Mouse (Mus musculus) frontal cortex, adult 2 months (tissue): ENCODE measurements at regions not wholly inside any gene's neighbourhood (a gene's known extent, or its start where the extent isn't known, plus 50 kb on each side); places are given as distances from the start of the nearest gene placed in this dataset.
A peak's percentile ranks its signal among the peaks of the same experiment; 100 is the strongest.

ENCODE experiments used
- DNase-seq, 2 experiments: peaks; one replicate each; pipeline ENCODE4 v3.0.0; 2022; ENCODE audit warnings: low spot score in 1 of 2; ENCODE audit errors: extremely low spot score in 1 of 2

DNA sequence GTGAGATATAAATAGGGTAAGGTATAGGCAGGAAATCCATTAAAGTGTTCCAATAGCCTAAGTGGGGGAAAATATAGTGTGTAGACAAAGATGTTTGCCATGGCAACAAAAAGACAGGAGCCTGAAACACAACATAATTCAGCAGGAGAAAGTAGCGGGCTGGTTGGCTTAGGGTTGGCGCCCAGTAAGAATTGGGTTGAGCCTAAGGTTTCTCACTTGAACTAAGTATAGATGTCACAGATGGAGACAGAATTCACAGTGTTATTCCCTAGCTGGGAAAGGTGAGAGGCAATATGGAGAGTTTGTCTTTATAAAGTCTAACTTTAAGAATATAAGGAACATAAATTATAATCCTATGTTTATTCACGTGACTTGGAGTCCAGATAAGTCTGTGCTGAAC, 64.8 kb upstream of the Ogfrl1 start:
- DNase-seq, result no peak

GRCm38 (mm10) chr1:23464081-23464480, 66.5 kb upstream of the Ogfrl1 start:
- peak in 1 of 2 experiments; percentile 51 for DNase-seq

- DNase-seq, result no peak
These were observed 68.8 kb upstream of the Ogfrl1 start for GRCm38 (mm10) chr1:23466340-23466739.

DNA sequence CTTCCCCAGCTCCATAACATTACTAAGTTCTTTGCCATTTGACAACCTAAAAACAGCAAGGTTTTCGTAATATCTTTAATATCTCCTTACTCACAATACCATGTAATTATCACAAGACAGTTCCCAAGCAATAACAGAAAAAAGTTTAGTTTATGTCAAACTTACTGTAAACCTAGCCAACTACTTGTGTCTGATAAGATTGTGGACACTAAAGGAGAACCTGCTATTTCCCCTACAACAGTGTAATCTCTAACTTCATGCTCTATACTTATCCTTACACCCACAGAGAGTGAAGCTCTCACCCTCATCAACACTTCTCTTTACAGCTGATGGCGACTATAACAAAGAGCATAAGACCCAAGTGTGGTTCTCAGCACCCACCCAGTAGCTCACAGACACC, 69.8 kb upstream of the Ogfrl1 start:
- DNase-seq, result no peak

DNA sequence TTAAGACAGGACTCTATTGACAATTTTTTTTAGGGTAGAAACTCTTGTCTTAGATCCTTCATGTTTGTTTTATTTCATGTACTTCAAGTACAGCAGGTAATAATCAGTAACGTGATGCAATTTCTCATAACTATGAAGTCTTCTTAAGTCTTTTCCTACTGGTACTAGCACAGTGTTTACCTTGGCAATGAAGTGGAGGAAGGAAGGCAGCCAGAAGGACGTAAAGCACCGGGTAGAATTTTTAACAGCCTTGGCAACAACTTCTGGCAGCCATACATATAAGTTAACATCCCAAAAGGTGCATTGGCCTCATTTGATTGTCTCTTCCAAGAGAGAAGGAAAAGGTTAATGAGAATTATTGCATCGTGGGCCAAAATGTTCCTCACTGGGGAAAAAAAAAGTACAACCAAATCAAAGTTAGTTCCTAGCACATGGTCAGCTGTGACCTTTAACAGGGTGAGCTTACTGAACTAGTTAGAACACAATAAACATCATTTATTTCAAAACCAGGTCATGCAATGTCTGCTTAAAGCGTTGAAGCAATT, 83.3 kb upstream of the Ogfrl1 start:
- no peak for DNase-seq

DNA sequence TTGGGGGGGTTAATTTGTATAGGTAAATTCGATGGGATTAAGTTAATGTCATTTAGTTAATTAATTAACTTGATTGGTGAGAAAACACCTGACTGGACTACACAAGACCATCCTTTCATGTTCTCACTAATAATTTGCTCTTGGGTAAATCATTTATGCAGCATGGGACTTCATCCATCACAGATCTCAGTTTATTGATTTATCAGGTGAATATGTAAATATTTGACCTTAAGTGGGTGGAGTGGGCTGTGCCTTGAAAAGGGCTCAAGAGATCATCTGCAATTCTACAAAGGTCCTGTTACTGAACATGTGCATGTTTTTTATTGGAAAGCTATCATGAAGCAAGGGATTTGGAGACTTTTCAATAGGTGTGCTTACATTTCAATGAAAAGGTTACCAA, 87.0 kb upstream of the Ogfrl1 start:
- no peak for DNase-seq

DNA sequence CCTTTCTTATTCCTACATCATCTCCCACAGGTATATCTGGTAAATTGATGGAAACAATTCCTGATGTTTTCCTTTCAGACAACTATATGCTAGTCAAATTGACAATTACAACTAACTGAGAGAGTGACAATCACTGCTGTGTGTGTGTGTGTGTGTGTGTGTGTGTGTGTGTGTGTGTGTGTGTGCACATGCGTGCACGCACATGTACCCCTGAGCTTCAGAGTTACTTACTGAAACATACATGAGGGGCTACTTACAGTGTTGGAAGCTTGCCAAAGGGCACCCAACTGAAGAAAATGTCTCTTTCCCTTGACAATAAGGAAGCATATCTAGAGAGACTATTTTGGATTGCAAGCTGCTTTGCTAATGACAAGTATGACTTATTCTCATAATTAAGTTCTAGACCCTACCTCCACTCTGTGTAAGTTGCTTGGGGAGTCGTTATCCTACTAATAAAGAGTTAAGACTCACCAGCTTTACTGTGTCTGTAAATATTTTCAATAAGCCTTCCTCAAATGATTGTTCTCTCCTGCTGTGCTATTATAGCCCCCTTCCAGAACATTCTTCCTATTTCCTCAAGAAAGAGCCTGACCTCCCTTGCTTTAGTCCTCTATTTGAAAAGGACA, 87.7 kb upstream of the Ogfrl1 start:
- DNase-seq, result no peak

- no peak for DNase-seq
These were observed 89.5 kb upstream of the Ogfrl1 start for GRCm38 (mm10) chr1:23487031-23487430.

DNA sequence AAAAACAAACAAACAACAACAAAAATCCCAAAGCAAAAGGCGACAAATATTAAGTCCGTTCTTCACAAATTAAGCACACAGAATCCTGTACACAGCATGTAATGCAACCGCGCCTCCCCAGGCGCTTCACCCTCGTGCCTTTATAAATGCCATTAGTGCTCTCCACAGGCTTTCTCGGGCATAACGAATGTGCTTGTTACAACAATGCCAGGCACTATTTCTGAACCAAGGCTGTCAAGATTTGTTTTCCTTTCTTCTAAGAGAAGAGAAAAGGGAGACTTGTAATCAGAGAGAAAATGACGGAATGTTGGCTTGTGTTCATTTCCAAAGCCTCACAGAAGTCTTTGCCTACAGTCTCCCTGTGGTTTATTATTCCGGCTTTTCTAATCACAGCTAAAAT, 93.1 kb upstream of the Ogfrl1 start:
- DNase-seq, result peak in 1 of 2 experiments; percentile 12

GRCm38 (mm10) chr1:23491041-23491440, 93.5 kb upstream of the Ogfrl1 start:
- peak in 1 of 2 experiments; percentile 6 for DNase-seq

DNA sequence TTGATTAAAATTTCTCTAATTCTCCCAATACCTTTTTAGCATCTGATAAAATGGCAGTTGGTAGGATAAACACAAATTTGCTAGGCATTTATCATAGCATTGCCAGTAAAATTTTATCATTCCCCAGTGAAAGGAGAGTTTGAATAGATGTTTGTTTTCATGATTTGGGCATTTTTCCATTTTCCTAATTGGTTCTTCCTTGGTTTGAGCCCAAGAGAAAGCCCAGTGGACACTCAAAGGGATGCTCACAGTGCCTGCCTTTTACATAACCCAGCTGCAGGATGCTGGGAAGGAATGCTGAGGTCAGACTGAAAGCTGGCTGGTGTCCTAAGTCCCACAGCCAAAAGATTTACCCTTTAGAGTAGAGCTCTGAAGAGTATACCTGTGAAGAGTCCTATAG, 95.4 kb upstream of the Ogfrl1 start:
- DNase-seq, result no peak

- DNase-seq, result peak in 1 of 2 experiments; percentile 55
These were observed 97.8 kb upstream of the Ogfrl1 start for GRCm38 (mm10) chr1:23495412-23495811.

DNA sequence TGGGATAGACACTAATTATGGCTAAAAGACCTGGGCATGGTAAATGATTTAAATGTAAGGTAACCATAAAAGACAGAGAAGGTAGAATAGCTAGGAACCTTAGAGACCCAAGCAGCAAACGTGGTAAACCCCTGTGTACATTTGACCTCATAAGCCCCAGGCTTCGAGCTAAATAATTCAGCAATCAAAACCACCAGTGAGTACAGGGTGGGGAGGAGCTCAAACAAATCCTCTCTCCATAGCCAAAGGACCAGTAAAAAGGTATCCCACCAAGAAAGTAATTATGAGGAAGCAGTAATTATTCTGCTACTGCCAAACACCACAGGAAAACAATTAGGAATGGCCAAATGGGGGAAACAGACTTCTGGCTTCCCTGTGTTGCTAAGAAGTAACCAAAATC, 122.5 kb upstream of the Ogfrl1 start:
- no peak for DNase-seq

- DNase-seq, result no peak
These were observed 135.1 kb upstream of the Ogfrl1 start for GRCm38 (mm10) chr1:23532659-23533058.

DNA sequence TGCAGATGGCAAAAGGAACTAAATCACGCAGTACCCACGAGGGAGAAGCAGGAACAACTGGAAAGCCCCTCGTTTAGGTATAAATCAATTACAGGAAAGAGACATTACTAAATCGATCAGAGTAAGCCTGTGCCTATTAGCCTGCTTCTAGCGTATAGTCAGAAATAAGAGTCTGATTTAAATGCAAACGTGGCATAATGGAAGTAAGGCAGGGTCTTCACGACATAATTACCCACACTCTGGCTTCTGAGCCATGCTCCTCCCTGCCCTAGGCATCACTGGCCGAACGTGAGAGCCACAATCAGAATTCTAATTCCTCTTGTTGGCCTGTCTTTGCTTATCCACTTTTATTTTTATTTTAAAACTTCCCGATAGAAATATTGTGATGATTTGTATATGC, 139.0 kb upstream of the Ogfrl1 start:
- no peak for DNase-seq

GRCm38 (mm10) chr1:23538419-23538818, 140.8 kb upstream of the Ogfrl1 start:
- DNase-seq, result no peak

DNA sequence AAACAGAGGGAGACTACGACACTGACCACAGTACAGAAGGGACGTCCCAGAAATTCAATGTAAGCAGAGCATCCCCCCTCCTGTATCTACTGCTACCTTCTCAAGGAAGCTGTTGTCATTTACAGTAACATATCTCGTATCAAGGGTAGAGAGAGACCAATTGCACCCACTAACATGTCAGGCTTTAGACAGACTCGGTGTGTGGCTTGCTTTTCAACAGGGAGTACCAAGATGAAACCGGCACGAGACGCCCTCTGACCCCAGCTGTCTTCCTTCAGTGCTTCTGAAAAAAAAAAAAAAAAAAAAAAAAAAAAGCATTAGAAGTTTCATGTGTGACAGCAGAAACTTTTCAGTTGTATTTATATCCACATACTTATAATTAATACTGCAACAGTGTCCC, 143.0 kb upstream of the Ogfrl1 start:
- DNase-seq, result no peak

DNA sequence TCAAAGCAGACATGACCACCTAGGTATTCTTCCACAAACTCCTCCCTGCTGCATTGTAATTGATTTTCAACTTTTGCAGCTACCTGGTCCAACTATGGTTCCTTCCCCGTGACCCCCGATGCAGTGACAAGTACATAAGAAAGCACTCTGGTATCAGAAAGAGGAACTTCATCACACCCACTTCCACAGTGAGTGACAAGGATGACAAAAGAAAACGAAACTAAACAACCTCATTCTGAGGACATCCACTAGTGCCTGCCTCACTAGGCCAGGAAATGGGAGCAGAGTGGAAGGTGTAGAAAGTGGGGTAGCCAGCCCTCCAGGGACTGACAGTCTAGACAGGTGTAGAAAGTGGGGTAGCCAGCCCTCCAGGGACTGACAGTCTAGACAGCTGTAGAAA, 158.2 kb upstream of the Ogfrl1 start:
- DNase-seq, result no peak

- DNase-seq, result no peak
These were observed 170.5 kb upstream of the Ogfrl1 start for GRCm38 (mm10) chr1:23568106-23568505.

- DNase-seq, result no peak
These were observed 176.9 kb upstream of the Ogfrl1 start for GRCm38 (mm10) chr1:23574461-23574860.

GRCm38 (mm10) chr1:23575005-23575404, 177.4 kb upstream of the Ogfrl1 start:
- no peak for DNase-seq

DNA sequence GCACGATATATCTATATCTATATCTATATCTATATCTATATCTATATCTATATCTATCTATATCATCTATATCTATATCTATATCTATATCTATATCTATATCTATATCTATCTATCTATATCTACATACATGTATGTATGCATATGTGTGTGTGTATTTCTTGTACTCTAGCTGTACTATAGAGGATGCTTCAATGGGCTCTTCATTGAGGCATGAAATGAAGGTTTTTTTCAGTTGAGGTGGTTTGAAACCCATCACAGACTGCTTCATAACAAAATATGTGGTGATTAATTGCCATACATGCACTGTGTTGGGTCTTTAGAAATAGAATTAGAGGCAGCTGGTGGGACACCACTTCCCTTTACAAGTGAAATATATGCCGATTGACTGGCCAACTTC, 177.9 kb upstream of the Ogfrl1 start:
- no peak for DNase-seq

GRCm38 (mm10) chr1:23576150-23576549, 178.6 kb upstream of the Ogfrl1 start:
- DNase-seq, result no peak
